Mouse (Mus musculus) forebrain, embryonic 16.5 days (tissue): ENCODE data around the gene Mpv17l. TPM values are rescaled to one million over a fixed set of nuclear protein-coding genes. Genes with fewer than 3 reads are reported as not detected.
"Not testable (repeated sequence)": the region's sequence is repeated elsewhere in the genome, so short reads cannot be mapped to it uniquely, and the experiment has no call there.

Experiments
- ATAC-seq: fragments of 200-750 bp; cut with Nextera tagmentation; 2 replicates; pipeline ENCODE4 v1.8.0; 2017; ENCODE audit warnings: mild to moderate bottlenecking, moderate library complexity
- H3K27ac ChIP-seq: fragments of 300-500 bp; sonication (generic); 2 replicates; pipeline ENCODE4 v1.5.1; 2014; ENCODE audit warnings: low read length, control low read depth
- H3K27me3 ChIP-seq: fragments of 300-500 bp; sonication (generic); replicated peaks from 2 replicates; pipeline ENCODE4 v1.6.1; 2014; ENCODE audit warnings: low read length; ENCODE audit not compliant: control insufficient read depth, insufficient read depth
- H3K36me3 ChIP-seq: fragments of 300-500 bp; sonication (generic); 2 replicates; pipeline ENCODE4 v1.6.1; 2014; ENCODE audit not compliant: control insufficient read depth, insufficient read depth
- H3K4me1 ChIP-seq: fragments of 300-500 bp; sonication (generic); replicated peaks from 2 replicates; pipeline ENCODE4 v1.6.1; 2014; ENCODE audit warnings: low read length; ENCODE audit not compliant: control insufficient read depth, insufficient read depth
- H3K4me2 ChIP-seq: fragments of 300-500 bp; sonication (generic); 2 replicates; pipeline ENCODE4 v1.6.1; 2014; ENCODE audit warnings: mild to moderate bottlenecking, low read length, control low read depth
- H3K4me3 ChIP-seq: fragments of 300-500 bp; sonication (generic); replicated peaks from 2 replicates; pipeline ENCODE4 v1.5.1; 2014; ENCODE audit warnings: mild to moderate bottlenecking, low read length, control low read depth
- H3K9ac ChIP-seq: fragments of 300-500 bp; sonication (generic); replicated peaks from 2 replicates; pipeline ENCODE4 v1.6.1; 2014; ENCODE audit warnings: low read depth, low read length, control low read depth
- H3K9me3 ChIP-seq: fragments of 300-500 bp; sonication (generic); 2 replicates; pipeline ENCODE4 v1.6.1; 2016; ENCODE audit warnings: low read length; ENCODE audit not compliant: control insufficient read depth
- WGBS: fragments of 180-500 bp; shearing (Covaris S2); extraction: QIAGEN DNeasy Blood & Tissue Kit; methylation state at CpG from one replicate; pipeline ENCODE4 v1.1.7; 2014; 5-methylcytosine and 5-hydroxymethylcytosine counted together
- polyA plus RNA-seq: library from polyadenylated mRNA; unstranded; fragments of >200 nt; fragmentation: Nextera tagmentation; extraction: Ambion mirVana; gene quantifications from 2 replicates; pipeline ENCODE4 v1.2.1, GENCODE M21; 2015

Mpv17l gene
- 21.3 and 23.7 TPM in 2 replicates for polyA plus RNA-seq

DNA sequence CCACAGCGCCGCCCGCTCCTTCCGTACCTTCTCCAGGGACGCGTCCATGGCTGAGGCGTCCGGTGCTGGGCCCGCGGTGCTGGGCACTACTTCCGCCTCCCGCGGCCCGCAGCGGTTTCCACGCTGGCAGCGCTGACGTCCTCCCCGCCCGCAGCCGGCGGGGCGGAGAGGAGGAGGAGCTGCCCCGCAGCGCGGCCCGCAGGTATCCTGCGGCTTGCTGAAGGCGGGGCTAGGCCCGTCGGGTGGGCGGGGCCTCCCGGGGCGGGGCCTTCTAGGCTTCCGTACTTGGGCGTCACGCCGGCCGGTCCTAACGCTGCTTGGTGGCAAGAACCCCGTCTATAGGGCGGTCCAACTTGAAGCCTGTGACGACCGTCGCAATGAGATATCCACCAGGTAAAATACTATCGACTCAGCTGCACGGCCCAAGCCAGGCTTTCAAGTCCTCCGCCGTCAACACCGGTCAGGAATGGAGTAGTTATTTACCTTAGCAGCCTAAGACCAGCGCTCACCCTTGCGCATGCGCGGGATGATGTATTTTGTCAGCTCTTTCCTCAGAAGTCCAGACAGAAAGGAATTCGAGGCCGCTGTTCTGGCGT, at the start of gene Mpv17l, which contains the start of gene Pdxdc1:
Gene Mpv17l, plus strand, starts transcription at position 274 of the 596 bp plus-strand sequence.
Gene Pdxdc1, minus strand, starts transcription at position 244 of the 596 bp plus-strand sequence.
- Histone ChIP-seq H3K4me1 (peaks cover 16% of the 10 kb centered on the region), H3K4me2 (peak within 1 kb of the TSS; percentile 81), H3K4me3 (peak within 1 kb of the TSS; percentile 95), H3K9ac (peak within 1 kb of the TSS; percentile 94), H3K27ac (peak within 1 kb of the TSS; percentile 91), H3K27me3 (no peaks in the 10 kb centered on the region), H3K9me3 (no peaks in the 10 kb centered on the region), H3K36me3 (no peaks in the 10 kb centered on the region)
- ATAC-seq, result peak; percentile 97
- under 1% methylated on average over 45 of the region's 57 CpGs for WGBS

DNA sequence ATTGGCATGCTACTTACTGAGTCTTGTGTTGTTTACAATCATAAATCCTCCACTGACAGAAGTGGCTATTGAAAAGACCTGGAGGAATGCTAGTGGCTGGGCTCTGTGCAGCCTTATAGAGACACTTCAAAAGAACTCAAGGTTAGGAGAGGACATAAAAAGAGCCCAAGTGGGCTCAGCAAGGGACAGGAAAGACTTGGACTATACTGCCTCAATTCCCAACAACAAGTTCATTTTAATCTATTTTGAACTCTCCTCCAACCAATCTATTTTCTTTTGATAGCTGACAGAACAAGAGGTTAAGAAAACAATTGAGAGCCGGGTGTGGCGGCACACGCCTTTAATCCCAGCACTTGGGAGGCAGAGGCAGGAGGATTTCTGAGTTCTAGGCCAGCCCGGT, 49.1 kb upstream of the Mpv17l start:
- no peak overlapping the region for H3K27ac ChIP-seq
- H3K9me3 ChIP-seq, result no peaks in the 10 kb centered on the region
- peaks cover 14% of the 10 kb centered on the region for H3K36me3 ChIP-seq
- H3K27me3 ChIP-seq, result no peaks in the 10 kb centered on the region
- no peak for ATAC-seq
- H3K4me1 ChIP-seq, result no peaks in the 10 kb centered on the region
- WGBS, result 95% methylated on average over 4 of the region's 4 CpGs
- no peak overlapping the region for H3K4me3 ChIP-seq
- H3K9ac ChIP-seq, result no peak overlapping the region
- H3K4me2 ChIP-seq, result no peak overlapping the region

GRCm38 (mm10) chr16:13866076-13866475, 36.9 kb upstream of the Mpv17l start:
- 92% methylated on average over 4 of the region's 4 CpGs for WGBS
- no peak overlapping the region for H3K4me2 ChIP-seq
- H3K4me1 ChIP-seq, result peaks cover 9% of the 10 kb centered on the region
- no peaks in the 10 kb centered on the region for H3K9me3 ChIP-seq
- H3K27ac ChIP-seq, result no peak overlapping the region
- H3K9ac ChIP-seq, result no peak overlapping the region
- no peak overlapping the region for H3K4me3 ChIP-seq
- H3K27me3 ChIP-seq, result no peaks in the 10 kb centered on the region
- peaks cover 8% of the 10 kb centered on the region for H3K36me3 ChIP-seq
- no peak for ATAC-seq

DNA sequence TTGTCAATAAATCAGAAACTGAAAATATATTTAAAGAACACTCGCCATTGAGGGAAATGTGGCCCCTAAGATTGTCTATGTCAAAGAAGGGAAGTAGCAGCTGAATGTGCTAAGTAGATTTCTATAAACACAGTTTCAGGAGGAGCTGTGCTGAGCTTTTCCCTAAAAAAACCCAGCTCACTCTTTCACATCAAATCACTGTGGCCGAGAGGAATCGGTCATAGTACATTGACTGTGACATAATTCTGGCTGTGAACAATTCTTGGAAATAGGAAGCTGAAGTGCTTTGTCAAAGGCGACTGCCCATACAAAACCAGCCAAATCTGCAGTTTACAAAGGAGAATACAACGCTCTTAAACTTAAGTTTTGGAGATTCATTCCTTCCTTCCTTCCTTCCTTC, 36.3 kb upstream of the Mpv17l start:
- ATAC-seq, result no peak
- H3K9ac ChIP-seq, result no peak overlapping the region
- H3K36me3 ChIP-seq, result peaks cover 8% of the 10 kb centered on the region
- H3K27ac ChIP-seq, result no peak overlapping the region
- no peaks in the 10 kb centered on the region for H3K9me3 ChIP-seq
- peaks cover 9% of the 10 kb centered on the region for H3K4me1 ChIP-seq
- no peaks in the 10 kb centered on the region for H3K27me3 ChIP-seq
- 90% methylated on average over 5 of the region's 5 CpGs for WGBS
- no peak overlapping the region for H3K4me3 ChIP-seq
- no peak overlapping the region for H3K4me2 ChIP-seq

GRCm38 (mm10) chr16:13867406-13867805, 35.6 kb upstream of the Mpv17l start:
- H3K27ac ChIP-seq, H3K9ac ChIP-seq, H3K4me1 ChIP-seq, ATAC-seq, H3K27me3 ChIP-seq, H3K36me3 ChIP-seq, H3K4me2 ChIP-seq, H3K4me3 ChIP-seq, H3K9me3 ChIP-seq: not testable (repeated sequence)
- 18% methylated on average over 5 of the region's 5 CpGs for WGBS

GRCm38 (mm10) chr16:13867910-13868514, 34.9 kb upstream of the Mpv17l start:
- peak overlapping the region; percentile 48 for H3K9ac ChIP-seq
- peaks cover 8% of the 10 kb centered on the region for H3K36me3 ChIP-seq
- H3K27me3 ChIP-seq, result no peaks in the 10 kb centered on the region
- H3K4me1 ChIP-seq, result peaks cover 9% of the 10 kb centered on the region
- H3K27ac ChIP-seq, result no peak overlapping the region
- peak; percentile 50 for ATAC-seq
- WGBS, result 7% methylated on average over 42 of the region's 42 CpGs
- H3K4me2 ChIP-seq, result peak overlapping the region; percentile 42
- peak overlapping the region; percentile 30 for H3K4me3 ChIP-seq
- H3K9me3 ChIP-seq, result no peaks in the 10 kb centered on the region

- Histone ChIP-seq H3K9ac (no peak overlapping the region), H3K4me3 (no peak overlapping the region), H3K27ac (no peak overlapping the region), H3K36me3 (peaks cover 5% of the 10 kb centered on the region; the same call in 1 of the 2 replicates), H3K4me2 (no peak overlapping the region), H3K27me3 (no peaks in the 10 kb centered on the region), H3K4me1 (no peaks in the 10 kb centered on the region), H3K9me3 (no peaks in the 10 kb centered on the region)
- ATAC-seq, result no peak
- 93% methylated on average over 4 of the region's 4 CpGs for WGBS
Measured at GRCm38 (mm10) chr16:13875483-13875882, 27.5 kb upstream of the Mpv17l start.

DNA sequence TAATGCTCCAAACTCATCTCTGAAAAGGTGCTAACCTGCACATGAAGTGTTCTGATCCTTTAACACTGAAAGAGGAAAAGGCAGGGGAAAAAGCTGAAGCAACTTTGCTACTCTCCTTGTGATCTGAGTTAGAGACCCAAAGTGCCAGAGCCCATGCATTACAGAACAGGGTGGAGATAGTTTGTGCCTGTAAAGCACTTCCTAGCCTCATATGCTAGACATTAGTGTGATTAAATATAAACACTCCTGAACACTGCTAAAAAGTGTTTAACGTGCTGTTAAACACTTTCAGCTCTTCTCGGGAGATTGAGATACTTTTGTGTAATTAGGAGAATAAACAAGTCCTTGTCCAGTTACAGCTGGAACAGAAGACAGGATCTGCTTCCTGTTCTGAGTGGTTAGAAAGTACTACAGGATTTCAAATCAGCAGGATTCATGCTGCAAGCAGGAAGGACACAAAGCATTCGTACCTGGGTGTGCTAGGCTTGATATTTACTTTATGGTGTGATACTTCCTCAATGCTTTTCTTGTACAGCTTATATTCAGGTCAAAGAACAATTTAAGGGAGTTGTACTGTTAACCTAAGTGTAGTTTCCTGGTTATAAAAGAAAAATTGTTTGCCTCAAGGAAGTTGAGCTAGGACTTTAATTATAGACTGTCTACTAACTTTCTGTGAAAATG, 19.7 kb upstream of the Mpv17l start:
- no peak for ATAC-seq

DNA sequence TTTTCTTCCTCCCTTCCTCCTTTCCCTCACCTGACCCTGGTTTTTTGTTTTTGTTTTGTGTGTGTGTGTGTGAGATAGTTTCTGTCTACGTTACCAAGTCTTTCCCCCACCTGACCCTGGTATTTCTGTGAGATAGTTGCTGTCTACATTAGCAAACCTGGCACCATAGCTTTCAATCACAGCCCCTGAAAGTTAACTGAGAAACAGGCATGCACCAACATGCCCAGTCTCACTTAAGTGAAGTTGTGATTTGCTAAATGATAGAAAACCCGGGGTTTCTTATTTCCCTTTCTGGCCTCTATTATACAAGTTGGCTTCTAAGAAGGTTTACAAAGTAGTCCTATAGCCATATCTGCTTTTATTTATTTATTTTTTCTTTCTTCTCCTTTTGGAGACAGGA, 12.5 kb upstream of the Mpv17l start:
- H3K9ac ChIP-seq, result no peak overlapping the region
- WGBS, result 87% methylated on average over 2 of the region's 2 CpGs
- no peak overlapping the region for H3K4me3 ChIP-seq
- no peaks in the 10 kb centered on the region for H3K9me3 ChIP-seq
- H3K4me2 ChIP-seq, result no peak overlapping the region
- no peaks in the 10 kb centered on the region for H3K36me3 ChIP-seq
- H3K27ac ChIP-seq, result no peak overlapping the region
- no peaks in the 10 kb centered on the region for H3K27me3 ChIP-seq
- H3K4me1 ChIP-seq, result no peaks in the 10 kb centered on the region
- ATAC-seq, result no peak

More for the DNA sequence above, 19.7 kb upstream of the Mpv17l start:
- Histone ChIP-seq H3K4me3 (no peak overlapping the region), H3K27me3 (no peaks in the 10 kb centered on the region), H3K9me3 (no peaks in the 10 kb centered on the region), H3K4me2 (no peak overlapping the region), H3K9ac (no peak overlapping the region), H3K36me3 (no peaks in the 10 kb centered on the region), H3K27ac (no peak overlapping the region), H3K4me1 (no peaks in the 10 kb centered on the region)
- WGBS, result 66% methylated on average over 3 of the region's 3 CpGs
